Mouse (Mus musculus) small intestine, adult 2 months (tissue): ENCODE data around the gene Mapkapk3. TPM values are rescaled to one million over a fixed set of nuclear protein-coding genes. Genes with fewer than 3 reads are reported as not detected.

Source experiments
- H3K27ac ChIP-seq: fragments of 200-500 bp; 2 replicates; pipeline ENCODE4 v1.5.1; 2012; ENCODE audit warnings: low read depth, low read length, control low read depth, inconsistent platforms; ENCODE audit not compliant: insufficient read depth
- H3K27me3 ChIP-seq: fragments of 200-500 bp; 2 replicates; pipeline ENCODE4 v1.6.1; 2012; ENCODE audit warnings: mild to moderate bottlenecking, moderate library complexity, low read length, inconsistent platforms; ENCODE audit not compliant: control insufficient read depth, insufficient read depth
- H3K36me3 ChIP-seq: fragments of 200-500 bp; 2 replicates; pipeline ENCODE4 v1.6.1; 2012; ENCODE audit warnings: mild to moderate bottlenecking, low read length, control low read depth, inconsistent platforms; ENCODE audit not compliant: control insufficient read depth, insufficient read depth
- H3K4me1 ChIP-seq: fragments of 200-500 bp; 2 replicates; pipeline ENCODE4 v1.6.1; 2012; ENCODE audit warnings: low read length, inconsistent platforms, mixed read lengths; ENCODE audit not compliant: control insufficient read depth, insufficient read depth, insufficient read length
- H3K4me3 ChIP-seq: fragments of 200-500 bp; 2 replicates; pipeline ENCODE4 v1.5.1; 2012; ENCODE audit warnings: low read depth, mild to moderate bottlenecking, control low read depth, inconsistent platforms, low read length, moderate library complexity
- CTCF ChIP-seq: fragments of 200-500 bp; IDR thresholded peaks from 2 replicates; pipeline ENCODE4 v1.5.1; 2012; ENCODE audit warnings: low read depth, mild to moderate bottlenecking, control low read depth, inconsistent platforms, low read length, moderate library complexity, mixed read lengths; ENCODE audit not compliant: insufficient replicate concordance, insufficient read length; ENCODE audit errors: extremely low read depth
- POLR2A ChIP-seq: fragments of 200-500 bp; IDR thresholded peaks from 2 replicates; pipeline ENCODE4 v1.6.1; 2012; ENCODE audit warnings: low read depth, mild to moderate bottlenecking, control low read depth, inconsistent platforms, low read length, moderate library complexity
- WGBS: fragments of 180-500 bp; shearing (Covaris S2); methylation state at CpG from one replicate; pipeline ENCODE4 v1.1.7; 2018; 5-methylcytosine and 5-hydroxymethylcytosine counted together
- polyA plus RNA-seq: library from polyadenylated mRNA; depleted of rRNA; stranded (reverse); fragments of >200 nt; gene quantifications from 2 replicates; pipeline ENCODE4 v1.2.3, GENCODE M21; 2012; rRNA removed

Gene Mapkapk3
- 19.4 and 25.7 TPM in 2 replicates for polyA plus RNA-seq

- 2% methylated on average over 49 of the region's 49 CpGs for whole genome bisulfite sequencing
- Histone ChIP-seq H3K27me3 (no peaks in the 10 kb centered on the region), H3K4me3 (peak within 1 kb of the TSS; percentile 75), H3K27ac (peak within 1 kb of the TSS; percentile 82), H3K36me3 (peaks cover 4% of the 10 kb centered on the region; the same call in 1 of the 2 replicates), H3K4me1 (peaks cover 12% of the 10 kb centered on the region)
- TF ChIP-seq POLR2A (peak; percentile 49), CTCF (peak; percentile 57; the same call in 1 of the 2 replicates)
Observed at GRCm38 (mm10) chr9:107289211-107290076, at the start of gene Mapkapk3. Mapkapk3 (minus strand) TSS chr9:107289877.

DNA sequence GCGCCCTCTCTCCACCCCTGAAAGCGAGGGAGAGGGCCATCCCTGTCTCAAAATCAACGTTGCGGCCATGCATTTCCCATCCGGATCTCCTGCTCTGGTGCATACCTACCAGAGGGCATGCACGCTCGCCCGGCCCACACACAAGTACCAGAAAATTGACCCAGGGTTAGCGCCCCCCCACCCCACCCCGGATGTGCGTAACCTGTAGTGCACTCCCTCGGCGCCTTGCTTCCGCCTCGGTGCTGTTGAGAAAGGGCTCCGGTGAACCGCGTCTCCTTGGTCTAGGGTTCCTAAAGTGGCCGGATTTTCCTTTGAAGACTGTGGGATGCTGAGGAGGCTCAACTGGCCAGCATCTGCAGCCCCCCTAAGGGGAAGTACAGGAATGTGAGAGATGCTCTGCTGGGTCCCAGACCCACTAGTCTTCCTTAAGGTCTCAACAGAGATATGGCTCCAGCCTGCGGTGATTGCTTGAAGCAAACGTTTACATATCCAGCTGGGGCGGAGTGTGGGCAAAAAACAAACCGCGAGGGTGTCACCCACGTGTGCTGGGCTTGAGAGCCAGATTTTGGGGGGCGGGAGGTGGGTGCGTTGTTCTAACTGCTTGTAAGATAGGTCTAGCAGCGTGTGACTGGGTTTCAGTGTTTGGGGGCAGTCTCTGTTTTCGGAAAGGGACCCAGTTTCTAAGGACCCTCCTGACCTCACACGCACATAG, 48.7 kb upstream of the Mapkapk3 start, which contains the start of gene Hemk1:
TSS of gene Hemk1 (minus strand) at position 179 of the 712 bp plus-strand sequence.
- WGBS, result 2% methylated on average over 30 of the region's 30 CpGs
- peak; percentile 30; the same call in 1 of the 2 replicates for TF ChIP-seq POLR2A
- 0 out of 2 replicates have a peak, but pooled peaks have one; percentile 8 for TF ChIP-seq CTCF
- H3K4me3 ChIP-seq, result peak within 1 kb of the TSS; percentile 94
- peaks cover 3% of the 10 kb centered on the region; the same call in 1 of the 2 replicates for H3K4me1 ChIP-seq
- peak within 1 kb of the TSS; percentile 48 for H3K27ac ChIP-seq
- no peaks in the 10 kb centered on the region for H3K27me3 ChIP-seq
- no peaks in the 10 kb centered on the region for H3K36me3 ChIP-seq

DNA sequence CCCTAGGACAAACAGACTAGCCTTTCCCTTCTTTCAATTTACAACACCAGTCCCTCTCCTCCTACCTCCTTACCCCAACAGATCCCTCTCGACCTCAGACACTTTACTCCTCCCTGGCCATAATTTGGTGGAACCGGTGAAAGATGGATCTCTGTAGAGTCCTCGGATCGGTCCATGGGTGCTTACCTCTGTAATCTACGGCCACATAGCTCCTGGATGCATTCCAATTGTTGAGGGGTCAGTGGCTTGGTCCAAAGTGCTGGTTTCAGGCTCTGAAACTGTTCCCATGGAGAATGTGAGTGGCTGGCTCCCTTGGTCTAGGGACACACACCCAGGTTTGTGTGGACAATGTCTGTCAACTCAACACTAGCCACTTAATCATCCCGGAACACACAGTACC, 46.7 kb upstream of the Mapkapk3 start:
- WGBS, result 78% methylated on average over 6 of the region's 6 CpGs
- no peaks in the 10 kb centered on the region for H3K27me3 ChIP-seq
- H3K4me3 ChIP-seq, result no peak overlapping the region
- H3K27ac ChIP-seq, result no peak overlapping the region
- H3K4me1 ChIP-seq, result peaks cover 6% of the 10 kb centered on the region; the same call in 1 of the 2 replicates
- H3K36me3 ChIP-seq, result 0 out of 2 replicates have a peak, but pooled peaks cover 2% of the 10 kb centered on the region
- TF ChIP-seq CTCF, result no peak

- Histone ChIP-seq H3K27me3 (no peaks in the 10 kb centered on the region), H3K4me1 (peaks cover 6% of the 10 kb centered on the region; the same call in 1 of the 2 replicates), H3K27ac (no peak overlapping the region), H3K36me3 (0 out of 2 replicates have a peak, but pooled peaks cover 2% of the 10 kb centered on the region), H3K4me3 (no peak overlapping the region)
- WGBS, result 6% methylated on average over 5 of the region's 5 CpGs
- TF ChIP-seq CTCF, result peak; percentile 96
- no peak for TF ChIP-seq POLR2A
Observed at GRCm38 (mm10) chr9:107335909-107336308, 46.2 kb upstream of the Mapkapk3 start.

DNA sequence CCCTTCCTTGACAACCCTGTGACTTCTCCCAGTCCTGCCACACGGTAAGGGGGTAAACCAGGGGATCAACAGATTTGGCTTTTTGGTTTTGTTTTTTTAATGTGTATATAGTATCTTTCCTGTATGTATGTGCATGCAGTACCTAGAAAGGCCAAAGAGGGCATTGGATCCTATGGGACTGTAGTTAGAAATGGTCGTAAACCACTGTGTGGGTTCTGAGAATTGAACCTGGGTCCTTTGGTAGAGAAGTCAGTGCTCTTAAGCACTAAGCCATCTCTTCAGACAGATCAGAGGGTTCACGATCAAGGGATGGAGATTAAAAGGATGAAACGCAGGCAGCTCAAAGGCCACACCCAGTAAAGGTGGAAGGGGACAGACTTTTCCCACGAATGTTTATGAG, 45.4 kb upstream of the Mapkapk3 start:
- 87% methylated on average over 5 of the region's 5 CpGs for WGBS
- TF ChIP-seq CTCF, result no peak
- H3K27ac ChIP-seq, result no peak overlapping the region
- H3K4me1 ChIP-seq, result peaks cover 6% of the 10 kb centered on the region; the same call in 1 of the 2 replicates
- H3K27me3 ChIP-seq, result no peaks in the 10 kb centered on the region
- H3K36me3 ChIP-seq, result 0 out of 2 replicates have a peak, but pooled peaks cover 2% of the 10 kb centered on the region
- no peak overlapping the region for H3K4me3 ChIP-seq

GRCm38 (mm10) chr9:107334356-107334755, 44.7 kb upstream of the Mapkapk3 start:
- Histone ChIP-seq H3K27me3 (no peaks in the 10 kb centered on the region), H3K27ac (no peak overlapping the region), H3K4me3 (no peak overlapping the region), H3K36me3 (0 out of 2 replicates have a peak, but pooled peaks cover 2% of the 10 kb centered on the region), H3K4me1 (peaks cover 6% of the 10 kb centered on the region; the same call in 1 of the 2 replicates)
- TF ChIP-seq CTCF (no peak), POLR2A (no peak)
- WGBS, result 90% methylated on average over 6 of the region's 6 CpGs
